Mouse (Mus musculus) forebrain, embryonic 14.5 days (tissue): ENCODE data around the gene Pomc. TPM values are rescaled to one million over a fixed set of nuclear protein-coding genes. Genes with fewer than 3 reads are reported as not detected.

ENCODE experiments used
- ATAC-seq: fragments of 200-750 bp; cut with Nextera tagmentation; 2 replicates; pipeline ENCODE4 v1.8.0; 2017; ENCODE audit warnings: mild to moderate bottlenecking, moderate library complexity
- DNase-seq: peaks from one replicate; pipeline ENCODE4 v3.0.0-alpha.2; 2015; ENCODE audit warnings: low spot score
- H3K27ac ChIP-seq: fragments of 300-500 bp; sonication (generic); 2 replicates; pipeline ENCODE4 v1.5.1; 2014; ENCODE audit warnings: low read depth, mild to moderate bottlenecking, control low read depth, low read length, moderate library complexity
- H3K27me3 ChIP-seq: fragments of 300-500 bp; sonication (generic); replicated peaks from 2 replicates; pipeline ENCODE4 v1.6.1; 2014; ENCODE audit warnings: low read length, control low read depth, mixed read lengths; ENCODE audit not compliant: control insufficient read depth, insufficient read depth
- H3K36me3 ChIP-seq: fragments of 300-500 bp; sonication (generic); 2 replicates; pipeline ENCODE4 v1.6.1; 2014; ENCODE audit warnings: low read length, control low read depth; ENCODE audit not compliant: control insufficient read depth, insufficient read depth
- H3K4me1 ChIP-seq: fragments of 300-500 bp; sonication (generic); 2 replicates; pipeline ENCODE4 v1.6.1; 2014; ENCODE audit warnings: antibody characterized with exemption, low read length, control low read depth; ENCODE audit not compliant: control insufficient read depth, insufficient read depth
- H3K4me2 ChIP-seq: fragments of 300-500 bp; sonication (generic); 2 replicates; pipeline ENCODE4 v1.6.1; 2014; ENCODE audit warnings: mild to moderate bottlenecking, control low read depth, low read length
- H3K4me3 ChIP-seq: fragments of 300-500 bp; sonication (generic); 2 replicates; pipeline ENCODE4 v1.5.1; 2014; ENCODE audit warnings: low read depth, low read length, control low read depth
- H3K9ac ChIP-seq: fragments of 300-500 bp; sonication (generic); 2 replicates; pipeline ENCODE4 v1.6.1; 2014; ENCODE audit warnings: mild to moderate bottlenecking, low read length, control low read depth, moderate library complexity
- H3K9me3 ChIP-seq: fragments of 300-500 bp; sonication (generic); replicated peaks from 2 replicates; pipeline ENCODE4 v1.6.1; 2016; ENCODE audit warnings: low read length, control low read depth, mixed read lengths; ENCODE audit not compliant: control insufficient read depth
- WGBS: fragments of 180-500 bp; shearing (Covaris S2); extraction: QIAGEN DNeasy Blood & Tissue Kit; methylation state at CpG from one replicate; pipeline ENCODE4 v1.1.7; 2014; 5-methylcytosine and 5-hydroxymethylcytosine counted together
- polyA plus RNA-seq: library from polyadenylated mRNA; unstranded; fragments of >200 nt; fragmentation: Nextera tagmentation; extraction: Ambion mirVana; gene quantifications from 2 replicates; pipeline ENCODE4 v1.2.1, GENCODE M21; 2014

Gene Pomc
- polyA plus RNA-seq, 1 experiment from 2014 or later: 12.9 TPM

DNA sequence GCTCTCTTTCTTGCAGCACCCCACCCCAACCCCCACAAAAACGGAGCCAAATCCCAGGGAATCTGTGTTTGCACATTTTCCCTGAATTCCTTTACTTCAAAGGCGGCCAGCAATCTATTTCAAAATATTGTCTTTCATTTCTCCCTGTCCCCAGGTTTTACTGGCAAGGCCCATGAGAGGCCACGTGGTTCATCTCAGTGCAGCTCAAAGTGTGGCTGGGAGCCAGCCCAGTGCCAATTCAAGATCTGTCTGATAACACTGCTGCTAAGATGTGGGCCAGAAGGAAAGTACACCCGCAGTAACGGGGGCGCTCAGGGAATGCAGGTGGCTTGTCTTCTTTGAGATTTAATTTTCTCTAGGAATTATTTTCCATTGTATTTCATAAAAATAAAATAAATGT is 27.5 kb downstream of the Pomc start:
- Histone ChIP-seq H3K9me3 (no peaks in the 10 kb centered on the region), H3K9ac (peak overlapping the region; percentile 56), H3K36me3 (peaks cover 29% of the 10 kb centered on the region), H3K27ac (no peak overlapping the region), H3K4me3 (peak overlapping the region; percentile 35), H3K4me1 (0 out of 2 replicates have a peak, but pooled peaks cover 9% of the 10 kb centered on the region), H3K27me3 (no peaks in the 10 kb centered on the region), H3K4me2 (peak overlapping the region; percentile 81)
- ATAC-seq: no peak
- WGBS: 17% methylated on average over 6 of the region's 6 CpGs
- DNase-seq: peak; percentile 72

DNA sequence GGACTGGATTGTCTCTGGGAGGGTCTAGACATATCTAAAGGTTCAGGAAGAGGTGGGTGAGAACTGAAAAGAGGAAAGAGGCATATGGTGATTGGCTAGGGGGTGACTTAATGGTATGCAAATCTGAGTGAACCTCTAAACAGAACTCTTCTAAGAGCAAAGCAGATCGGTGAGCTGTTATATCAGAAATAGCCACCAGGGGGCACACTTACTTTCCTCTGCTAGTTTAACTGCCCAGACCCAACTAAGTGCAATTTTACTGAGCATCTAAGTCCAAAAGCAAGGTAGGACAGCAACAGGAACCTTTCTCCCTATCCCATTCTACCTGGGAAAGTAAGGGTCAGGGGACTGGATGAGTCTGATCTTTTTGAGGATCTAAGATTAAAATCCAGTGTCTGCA is 29.0 kb downstream of the Pomc start:
- Histone ChIP-seq H3K4me2 (no peak overlapping the region), H3K4me3 (no peak overlapping the region), H3K9ac (no peak overlapping the region), H3K9me3 (no peaks in the 10 kb centered on the region), H3K4me1 (0 out of 2 replicates have a peak, but pooled peaks cover 9% of the 10 kb centered on the region), H3K27ac (no peak overlapping the region), H3K36me3 (0 out of 2 replicates have a peak, but pooled peaks cover 15% of the 10 kb centered on the region), H3K27me3 (no peaks in the 10 kb centered on the region)
- ATAC-seq: no peak
- WGBS: 0% methylated on average over 1 of the region's 1 CpGs
- peak; percentile 88 for DNase-seq

DNA sequence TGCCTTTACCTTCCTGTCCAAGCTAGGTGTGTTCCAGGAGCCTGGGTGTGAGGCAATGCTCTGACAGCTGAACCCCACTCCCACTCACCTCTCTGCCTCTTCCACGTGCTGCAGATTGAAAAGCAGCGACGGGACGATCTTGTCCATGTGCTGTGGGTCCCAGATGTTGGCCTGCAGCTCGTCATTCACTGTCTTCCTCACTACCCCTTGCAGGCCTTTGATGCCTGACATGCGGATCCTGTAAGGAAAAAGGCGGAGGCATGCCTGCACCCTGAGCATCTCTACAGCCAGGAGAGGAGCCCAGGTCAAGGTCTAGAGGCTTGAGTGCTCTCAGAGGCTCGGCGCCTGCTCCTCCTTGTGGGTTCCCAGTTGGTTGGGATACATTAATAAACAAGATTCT is 29.7 kb downstream of the Pomc start:
- no peak for ATAC-seq
- H3K9ac ChIP-seq: no peak overlapping the region
- no peaks in the 10 kb centered on the region for H3K9me3 ChIP-seq
- 0 out of 2 replicates have a peak, but pooled peaks cover 9% of the 10 kb centered on the region for H3K36me3 ChIP-seq
- no peaks in the 10 kb centered on the region for H3K27me3 ChIP-seq
- DNase-seq: no peak
- H3K4me2 ChIP-seq: no peak overlapping the region
- H3K4me3 ChIP-seq: no peak overlapping the region
- 0 out of 2 replicates have a peak, but pooled peaks cover 9% of the 10 kb centered on the region for H3K4me1 ChIP-seq
- 89% methylated on average over 9 of the region's 9 CpGs for WGBS
- H3K27ac ChIP-seq: no peak overlapping the region

DNA sequence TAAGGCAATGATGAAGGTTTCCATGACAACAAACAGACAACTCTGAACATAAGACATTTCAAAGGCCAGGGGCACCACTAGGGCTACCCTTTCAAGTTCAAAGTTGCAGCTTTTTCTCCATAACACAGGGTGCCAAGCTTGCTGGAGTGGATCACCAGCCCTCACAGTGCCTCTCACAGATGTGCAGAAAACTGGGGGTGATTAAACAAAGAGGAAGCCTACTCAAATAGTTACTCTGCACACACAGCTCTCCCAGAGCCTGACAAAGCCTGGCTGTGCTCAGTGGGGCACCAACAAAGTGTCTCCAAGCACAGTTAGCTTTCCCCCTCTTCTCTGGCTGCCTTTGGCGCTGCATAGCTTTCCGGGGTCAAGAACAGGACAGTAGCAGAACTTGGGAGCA is 35.2 kb downstream of the Pomc start:
- Histone ChIP-seq H3K4me1 (no peaks in the 10 kb centered on the region; the same call in 1 of the 2 replicates), H3K27me3 (no peaks in the 10 kb centered on the region), H3K9ac (no peak overlapping the region), H3K4me3 (no peak overlapping the region), H3K4me2 (no peak overlapping the region), H3K27ac (no peak overlapping the region), H3K9me3 (no peaks in the 10 kb centered on the region), H3K36me3 (0 out of 2 replicates have a peak, but pooled peaks cover 13% of the 10 kb centered on the region)
- no peak for ATAC-seq
- WGBS: 57% methylated on average over 2 of the region's 2 CpGs
- DNase-seq: no peak

DNA sequence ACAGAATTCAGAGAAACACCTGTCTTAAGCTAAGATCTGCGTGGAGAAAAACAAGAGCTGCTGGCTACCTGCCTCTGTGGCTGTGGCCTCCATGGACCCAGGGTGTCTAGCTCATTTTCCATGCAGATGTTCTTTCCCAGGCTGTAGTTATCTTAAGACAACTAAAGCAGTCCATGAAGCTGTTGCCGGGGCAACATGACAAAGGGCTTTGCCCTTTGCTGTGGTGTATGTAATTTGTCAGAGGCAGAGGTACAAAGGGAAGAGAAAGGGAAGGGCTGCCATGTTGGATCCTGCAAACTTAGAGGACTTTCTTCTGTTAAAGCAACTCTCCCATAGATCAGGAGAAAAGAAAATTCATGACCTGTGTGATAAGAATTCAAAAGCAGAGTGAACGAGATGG is 36.3 kb downstream of the Pomc start:
- H3K9ac ChIP-seq: no peak overlapping the region
- DNase-seq (no peak), ATAC-seq (no peak)
- H3K9me3 ChIP-seq: no peaks in the 10 kb centered on the region
- H3K4me1 ChIP-seq: no peaks in the 10 kb centered on the region; the same call in 1 of the 2 replicates
- H3K4me2 ChIP-seq: no peak overlapping the region
- no peak overlapping the region for H3K4me3 ChIP-seq
- no peaks in the 10 kb centered on the region for H3K27me3 ChIP-seq
- no peak overlapping the region for H3K27ac ChIP-seq
- WGBS: 85% methylated on average over 3 of the region's 3 CpGs
- H3K36me3 ChIP-seq: 0 out of 2 replicates have a peak, but pooled peaks cover 7% of the 10 kb centered on the region

DNA sequence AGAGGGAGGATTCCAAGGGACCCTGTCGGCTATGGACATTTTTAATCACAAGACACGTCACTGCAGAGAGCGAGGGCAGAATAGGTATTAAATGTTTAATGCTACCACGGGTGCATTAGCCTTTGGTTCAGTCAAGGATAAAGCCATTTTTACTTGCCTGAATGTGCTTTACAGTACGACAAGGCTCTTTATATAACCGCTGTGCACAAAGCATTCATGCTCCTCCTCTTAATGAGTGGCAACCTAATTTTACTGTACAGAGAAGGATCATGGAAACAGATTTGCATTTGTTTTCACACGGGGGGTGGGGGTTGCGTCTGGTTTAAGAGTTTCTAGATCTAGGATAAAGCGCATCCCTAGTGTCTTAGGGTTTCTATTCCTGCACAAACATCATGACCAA is 42.0 kb downstream of the Pomc start:
- DNase-seq (no peak), ATAC-seq (no peak)
- Histone ChIP-seq H3K4me3 (no peak overlapping the region), H3K4me2 (no peak overlapping the region), H3K27ac (no peak overlapping the region), H3K9ac (no peak overlapping the region), H3K4me1 (no peaks in the 10 kb centered on the region), H3K9me3 (no peaks in the 10 kb centered on the region), H3K27me3 (no peaks in the 10 kb centered on the region), H3K36me3 (0 out of 2 replicates have a peak, but pooled peaks cover 9% of the 10 kb centered on the region)
- WGBS: 64% methylated on average over 9 of the region's 9 CpGs

DNA sequence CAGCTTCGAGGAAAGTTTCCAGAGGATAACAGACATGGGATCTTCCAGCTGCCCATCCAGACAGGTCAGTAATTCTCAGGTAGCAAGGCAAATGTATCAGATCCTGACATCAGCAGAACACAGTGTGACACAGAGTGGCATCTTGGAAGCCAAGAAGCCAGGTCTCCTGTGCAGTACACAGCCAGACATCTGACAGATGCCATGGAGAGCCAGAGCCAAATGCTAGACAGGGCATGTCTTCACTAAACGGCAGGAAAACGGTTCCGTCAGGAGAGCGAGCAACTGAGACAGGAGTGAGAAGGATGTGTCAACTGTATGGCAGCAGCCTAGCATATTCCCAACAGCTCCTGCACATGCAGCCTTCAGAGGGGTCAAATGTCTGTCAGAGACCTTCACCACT is 45.7 kb downstream of the Pomc start:
- ATAC-seq (no peak), DNase-seq (no peak)
- 79% methylated on average over 5 of the region's 5 CpGs for WGBS
- no peaks in the 10 kb centered on the region for H3K9me3 ChIP-seq
- H3K4me3 ChIP-seq: no peak overlapping the region
- H3K27ac ChIP-seq: no peak overlapping the region
- H3K4me2 ChIP-seq: no peak overlapping the region
- H3K9ac ChIP-seq: no peak overlapping the region
- no peaks in the 10 kb centered on the region for H3K27me3 ChIP-seq
- 0 out of 2 replicates have a peak, but pooled peaks cover 3% of the 10 kb centered on the region for H3K36me3 ChIP-seq
- H3K4me1 ChIP-seq: no peaks in the 10 kb centered on the region

DNA sequence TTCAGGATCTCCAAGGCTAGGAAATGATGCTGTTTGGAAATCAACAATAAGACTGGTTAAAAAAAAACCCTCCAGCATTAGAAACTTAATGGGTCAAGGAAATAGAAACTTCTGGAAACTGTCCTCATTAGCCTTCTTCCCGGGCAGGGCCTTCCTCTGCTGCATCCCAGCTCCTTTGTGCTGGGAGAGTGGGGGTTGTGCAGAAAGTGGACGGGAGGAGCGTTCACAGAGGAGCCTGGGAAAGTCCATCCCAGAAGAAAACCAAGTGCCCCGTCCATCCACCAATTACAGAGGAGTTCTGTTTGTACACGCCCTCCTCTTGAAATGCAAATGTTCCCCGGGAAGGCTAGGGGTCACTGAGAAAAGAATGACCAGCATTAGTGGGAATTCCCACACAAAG is 49.9 kb downstream of the Pomc start:
- 0 out of 2 replicates have a peak, but pooled peaks cover 3% of the 10 kb centered on the region for H3K36me3 ChIP-seq
- no peak overlapping the region for H3K4me2 ChIP-seq
- no peak overlapping the region for H3K9ac ChIP-seq
- DNase-seq: no peak
- H3K4me1 ChIP-seq: peaks cover 5% of the 10 kb centered on the region; the same call in 1 of the 2 replicates
- H3K4me3 ChIP-seq: no peak overlapping the region
- H3K9me3 ChIP-seq: no peaks in the 10 kb centered on the region
- WGBS: 6% methylated on average over 6 of the region's 6 CpGs
- no peak for ATAC-seq
- H3K27me3 ChIP-seq: no peaks in the 10 kb centered on the region
- no peak overlapping the region for H3K27ac ChIP-seq

DNA sequence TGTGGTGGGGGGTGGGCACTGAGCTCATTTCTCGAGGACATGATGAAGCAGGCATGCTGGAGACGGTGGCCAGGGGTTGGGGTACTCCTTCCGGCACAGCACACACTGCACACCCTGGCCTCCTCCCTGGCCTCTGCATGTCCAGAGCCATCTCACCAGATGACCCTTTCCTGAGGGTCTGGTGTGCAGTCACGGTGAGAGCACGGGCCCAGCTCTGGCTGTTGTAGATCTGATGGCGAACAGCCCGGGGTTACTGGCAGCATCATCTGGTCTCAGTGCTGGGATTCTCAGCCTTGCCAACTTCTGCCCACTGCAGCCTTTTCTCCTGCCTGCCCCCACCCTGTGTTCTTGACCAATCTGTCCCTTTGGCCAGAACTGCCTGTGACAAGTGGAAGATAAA is 51.3 kb downstream of the Pomc start:
- Histone ChIP-seq H3K4me2 (no peak overlapping the region), H3K9me3 (no peaks in the 10 kb centered on the region), H3K27ac (no peak overlapping the region), H3K36me3 (no peaks in the 10 kb centered on the region), H3K4me3 (no peak overlapping the region), H3K4me1 (peaks cover 5% of the 10 kb centered on the region; the same call in 1 of the 2 replicates), H3K27me3 (no peaks in the 10 kb centered on the region), H3K9ac (no peak overlapping the region)
- no peak for ATAC-seq
- DNase-seq: no peak
- WGBS: 86% methylated on average over 7 of the region's 7 CpGs
